Mouse (Mus musculus) hindbrain, embryonic 11.5 days (tissue): ENCODE results near the gene Ralgapa2. TPM values are rescaled to one million over a fixed set of nuclear protein-coding genes. Genes with fewer than 3 reads are reported as not detected.

Experiments used
- ATAC-seq: fragments of 200-750 bp; cut with Nextera tagmentation; 2 replicates; pipeline ENCODE4 v1.8.0; 2017; ENCODE audit warnings: mild to moderate bottlenecking, moderate TSS enrichment, moderate library complexity; ENCODE audit not compliant: low FRiP score
- DNase-seq: peaks from one replicate; pipeline ENCODE4 v3.0.0-alpha.2; 2015; ENCODE audit warnings: low spot score
- H3K27ac ChIP-seq: fragments of 300-500 bp; sonication (generic); 2 replicates; pipeline ENCODE4 v1.5.1; 2014; ENCODE audit warnings: mild to moderate bottlenecking, low read depth, low read length
- H3K27me3 ChIP-seq: fragments of 300-500 bp; sonication (generic); 2 replicates; pipeline ENCODE4 v1.6.1; 2014; ENCODE audit warnings: mild to moderate bottlenecking, low read length, moderate library complexity, mixed read lengths; ENCODE audit not compliant: control insufficient read depth, insufficient read depth
- H3K36me3 ChIP-seq: fragments of 300-500 bp; sonication (generic); 2 replicates; pipeline ENCODE4 v1.6.1; 2014; ENCODE audit warnings: mild to moderate bottlenecking, low read length, moderate library complexity, mixed read lengths; ENCODE audit not compliant: control insufficient read depth, insufficient read depth
- H3K4me1 ChIP-seq: fragments of 300-500 bp; sonication (generic); replicated peaks from 2 replicates; pipeline ENCODE4 v1.6.1; 2014; ENCODE audit warnings: low read length, mixed read lengths; ENCODE audit not compliant: control insufficient read depth, insufficient read depth
- H3K4me2 ChIP-seq: fragments of 300-500 bp; sonication (generic); replicated peaks from 2 replicates; pipeline ENCODE4 v1.6.1; 2014; ENCODE audit warnings: mild to moderate bottlenecking, low read depth, low read length
- H3K4me3 ChIP-seq: fragments of 300-500 bp; sonication (generic); 2 replicates; pipeline ENCODE4 v1.5.1; 2014; ENCODE audit warnings: low read depth, low read length
- H3K9ac ChIP-seq: fragments of 300-500 bp; sonication (generic); 2 replicates; pipeline ENCODE4 v1.6.1; 2014; ENCODE audit warnings: low read depth, low read length
- H3K9me3 ChIP-seq: fragments of 300-500 bp; sonication (generic); 2 replicates; pipeline ENCODE4 v1.6.1; 2016; ENCODE audit warnings: low read length; ENCODE audit not compliant: control insufficient read depth
- WGBS: fragments of 180-500 bp; shearing (Covaris S2); extraction: QIAGEN DNeasy Blood & Tissue Kit; methylation state at CpG from one replicate; pipeline ENCODE4 v1.1.7; 2014; 5-methylcytosine and 5-hydroxymethylcytosine counted together
- polyA plus RNA-seq: library from polyadenylated mRNA; unstranded; fragments of >200 nt; fragmentation: Nextera tagmentation; extraction: Ambion mirVana; gene quantifications from 2 replicates; pipeline ENCODE4 v1.2.1, GENCODE M21; 2014

The Ralgapa2 gene
- polyA plus RNA-seq, 1 experiment from 2014 or later, result 13.6 TPM

GRCm38 (mm10) chr2:146310760-146311159 is 201.4 kb downstream of the Ralgapa2 start:
- H3K4me1 ChIP-seq, result no peaks in the 10 kb centered on the region
- WGBS, result 89% methylated on average over 3 of the region's 3 CpGs
- H3K4me3 ChIP-seq, result no peak overlapping the region
- no peaks in the 10 kb centered on the region for H3K27me3 ChIP-seq
- H3K9me3 ChIP-seq, result no peaks in the 10 kb centered on the region
- H3K36me3 ChIP-seq, result no peaks in the 10 kb centered on the region
- no peak for ATAC-seq
- H3K4me2 ChIP-seq, result no peak overlapping the region
- H3K9ac ChIP-seq, result no peak overlapping the region
- DNase-seq, result no peak
- H3K27ac ChIP-seq, result no peak overlapping the region

- DNase-seq (no peak), ATAC-seq (no peak)
- Histone ChIP-seq H3K4me3 (no peak overlapping the region), H3K9me3 (no peaks in the 10 kb centered on the region), H3K4me1 (no peaks in the 10 kb centered on the region), H3K9ac (no peak overlapping the region), H3K36me3 (no peaks in the 10 kb centered on the region), H3K27me3 (no peaks in the 10 kb centered on the region), H3K27ac (no peak overlapping the region), H3K4me2 (no peak overlapping the region)
- WGBS, result 55% methylated on average over 6 of the region's 6 CpGs
Measured at GRCm38 (mm10) chr2:146310291-146310690, 201.9 kb downstream of the Ralgapa2 start.

GRCm38 (mm10) chr2:146309413-146309812 is 202.7 kb downstream of the Ralgapa2 start:
- Histone ChIP-seq H3K4me2 (no peak overlapping the region), H3K4me3 (no peak overlapping the region), H3K4me1 (no peaks in the 10 kb centered on the region), H3K36me3 (no peaks in the 10 kb centered on the region), H3K9me3 (no peaks in the 10 kb centered on the region), H3K9ac (no peak overlapping the region), H3K27ac (no peak overlapping the region), H3K27me3 (no peaks in the 10 kb centered on the region)
- DNase-seq (no peak), ATAC-seq (peak; percentile 46)
- WGBS, result 71% methylated on average over 2 of the region's 2 CpGs

GRCm38 (mm10) chr2:146307060-146307459 is 205.1 kb downstream of the Ralgapa2 start:
- WGBS, result 64% methylated on average over 3 of the region's 3 CpGs

GRCm38 (mm10) chr2:146302094-146302699 is 209.9 kb downstream of the Ralgapa2 start:
- H3K4me3 ChIP-seq, result no peak overlapping the region
- no peak overlapping the region for H3K9ac ChIP-seq
- ATAC-seq (peak; percentile 87), DNase-seq (peak; percentile 72)
- no peaks in the 10 kb centered on the region for H3K36me3 ChIP-seq
- H3K27me3 ChIP-seq, result no peaks in the 10 kb centered on the region
- H3K27ac ChIP-seq, result peak overlapping the region; percentile 54
- H3K9me3 ChIP-seq, result no peaks in the 10 kb centered on the region
- no peaks in the 10 kb centered on the region; the same call in none of the 2 replicates for H3K4me1 ChIP-seq
- H3K4me2 ChIP-seq, result no peak overlapping the region
- 15% methylated on average over 9 of the region's 9 CpGs for WGBS

More at GRCm38 (mm10) chr2:146307060-146307459, 205.1 kb downstream of the Ralgapa2 start:
- Histone ChIP-seq H3K27me3 (no peaks in the 10 kb centered on the region), H3K27ac (no peak overlapping the region), H3K4me2 (no peak overlapping the region), H3K9me3 (no peaks in the 10 kb centered on the region), H3K9ac (no peak overlapping the region), H3K4me3 (no peak overlapping the region), H3K36me3 (no peaks in the 10 kb centered on the region), H3K4me1 (no peaks in the 10 kb centered on the region)
- DNase-seq (no peak), ATAC-seq (no peak)

- Histone ChIP-seq H3K4me3 (no peak overlapping the region), H3K36me3 (no peaks in the 10 kb centered on the region), H3K4me1 (no peaks in the 10 kb centered on the region; the same call in none of the 2 replicates), H3K4me2 (no peak overlapping the region), H3K9me3 (no peaks in the 10 kb centered on the region), H3K27ac (peak overlapping the region; percentile 3; the same call in 1 of the 2 replicates), H3K27me3 (no peaks in the 10 kb centered on the region), H3K9ac (no peak overlapping the region)
- no peak for DNase-seq
- no peak for ATAC-seq
- 13% methylated on average over 1 of the region's 1 CpGs for WGBS
Measured at GRCm38 (mm10) chr2:146300500-146301020, 211.6 kb downstream of the Ralgapa2 start.

- no peak for DNase-seq
- no peak overlapping the region for H3K9ac ChIP-seq
- 17% methylated on average over 3 of the region's 3 CpGs for WGBS
- no peak overlapping the region for H3K4me2 ChIP-seq
- H3K9me3 ChIP-seq, result no peaks in the 10 kb centered on the region
- H3K36me3 ChIP-seq, result no peaks in the 10 kb centered on the region
- H3K4me3 ChIP-seq, result no peak overlapping the region
- peak overlapping the region; percentile 3; the same call in 1 of the 2 replicates for H3K27ac ChIP-seq
- no peaks in the 10 kb centered on the region for H3K27me3 ChIP-seq
- peak; percentile 32; the same call in 1 of the 2 replicates for ATAC-seq
- H3K4me1 ChIP-seq, result no peaks in the 10 kb centered on the region; the same call in none of the 2 replicates
Measured at GRCm38 (mm10) chr2:146299841-146300460, 212.2 kb downstream of the Ralgapa2 start.

- 75% methylated on average over 9 of the region's 9 CpGs for WGBS
- ATAC-seq (no peak), DNase-seq (no peak)
- Histone ChIP-seq H3K4me2 (no peak overlapping the region), H3K9ac (no peak overlapping the region), H3K9me3 (no peaks in the 10 kb centered on the region), H3K4me1 (no peaks in the 10 kb centered on the region; the same call in 1 of the 2 replicates), H3K27ac (no peak overlapping the region), H3K27me3 (0 out of 2 replicates have a peak, but pooled peaks cover 3% of the 10 kb centered on the region), H3K36me3 (no peaks in the 10 kb centered on the region), H3K4me3 (no peak overlapping the region)
Measured at GRCm38 (mm10) chr2:146293538-146293937, 218.6 kb downstream of the Ralgapa2 start.
